Mouse (Mus musculus): ENCODE measurements around the gene Arl6ip1. TPM values are rescaled to one million over a fixed set of nuclear protein-coding genes. Genes with fewer than 3 reads are reported as not detected.
A peak's percentile ranks its signal among the peaks of the same experiment; 100 is the strongest.

Arl6ip1 gene
- polyA plus RNA-seq, 1 experiment from 2014 or later, result 363 TPM

- peaks cover 23% of the 10 kb centered on the region; the same call in 1 of the 2 replicates for H3K36me3 ChIP-seq (ENCODE audit: control insufficient read depth, insufficient read depth, low read length)
Measured at GRCm38 (mm10) chr7:118119142-118119541, 10.3 kb downstream of the Arl6ip1 start.

GRCm38 (mm10) chr7:118118426-118118825 lies 11.0 kb downstream of the Arl6ip1 start:
- Histone ChIP-seq H3K4me1 (ENCODE audit: control insufficient read depth, insufficient read depth, low read length) (peaks cover 12% of the 10 kb centered on the region), H3K9me3 (replicated peaks; ENCODE audit: control insufficient read depth, low read length) (no peaks in the 10 kb centered on the region), H3K36me3 (ENCODE audit: control insufficient read depth, insufficient read depth, low read length) (peaks cover 26% of the 10 kb centered on the region; the same call in 1 of the 2 replicates), H3K4me3 (replicated peaks; ENCODE audit: low read length) (no peak overlapping the region), H3K9ac (ENCODE audit: low read length) (no peak overlapping the region), H3K4me2 (ENCODE audit: low read depth, low read length) (no peak overlapping the region), H3K27me3 (ENCODE audit: control insufficient read depth, insufficient read depth, low read length) (no peaks in the 10 kb centered on the region), H3K27ac (ENCODE audit: low read length) (no peak overlapping the region)
- 75% methylated on average over 3 of the region's 3 CpGs for WGBS
- ATAC-seq (ENCODE audit: insufficient read depth, low FRiP score), result no peak

More at GRCm38 (mm10) chr7:118119142-118119541, 10.3 kb downstream of the Arl6ip1 start:
- Histone ChIP-seq H3K27me3 (ENCODE audit: control insufficient read depth, insufficient read depth, low read length) (no peaks in the 10 kb centered on the region), H3K4me3 (replicated peaks; ENCODE audit: low read length) (no peak overlapping the region), H3K4me2 (ENCODE audit: low read depth, low read length) (no peak overlapping the region), H3K9ac (ENCODE audit: low read length) (no peak overlapping the region), H3K27ac (ENCODE audit: low read length) (no peak overlapping the region; the same call in 1 of the 2 replicates), H3K9me3 (replicated peaks; ENCODE audit: control insufficient read depth, low read length) (no peaks in the 10 kb centered on the region), H3K4me1 (ENCODE audit: control insufficient read depth, insufficient read depth, low read length) (peaks cover 5% of the 10 kb centered on the region)
- WGBS, result 41% methylated on average over 2 of the region's 2 CpGs
- no peak for ATAC-seq (ENCODE audit: insufficient read depth, low FRiP score)

GRCm38 (mm10) chr7:118117539-118118210 lies 11.8 kb downstream of the Arl6ip1 start:
- H3K27ac ChIP-seq (ENCODE audit: low read length), result peak overlapping the region; percentile 4; the same call in 1 of the 2 replicates
- no peak overlapping the region for H3K9ac ChIP-seq (ENCODE audit: low read length)
- no peak overlapping the region for H3K4me2 ChIP-seq (ENCODE audit: low read depth, low read length)
- H3K27me3 ChIP-seq (ENCODE audit: control insufficient read depth, insufficient read depth, low read length), result no peaks in the 10 kb centered on the region
- H3K4me1 ChIP-seq (ENCODE audit: control insufficient read depth, insufficient read depth, low read length), result peaks cover 20% of the 10 kb centered on the region
- H3K4me3 ChIP-seq (replicated peaks; ENCODE audit: low read length), result no peak overlapping the region
- H3K9me3 ChIP-seq (replicated peaks; ENCODE audit: control insufficient read depth, low read length), result no peaks in the 10 kb centered on the region
- no peak for ATAC-seq (ENCODE audit: insufficient read depth, low FRiP score)
- WGBS, result 48% methylated on average over 4 of the region's 4 CpGs
- H3K36me3 ChIP-seq (ENCODE audit: control insufficient read depth, insufficient read depth, low read length), result peaks cover 29% of the 10 kb centered on the region; the same call in 1 of the 2 replicates

- no peaks in the 10 kb centered on the region for H3K9me3 ChIP-seq (replicated peaks; ENCODE audit: control insufficient read depth, low read length)
- peaks cover 27% of the 10 kb centered on the region for H3K4me1 ChIP-seq (ENCODE audit: control insufficient read depth, insufficient read depth, low read length)
- H3K4me2 ChIP-seq (ENCODE audit: low read depth, low read length), result peak overlapping the region; percentile 73
- peaks cover 26% of the 10 kb centered on the region; the same call in 1 of the 2 replicates for H3K36me3 ChIP-seq (ENCODE audit: control insufficient read depth, insufficient read depth, low read length)
- ATAC-seq (ENCODE audit: insufficient read depth, low FRiP score), result no peak
- H3K9ac ChIP-seq (ENCODE audit: low read length), result no peak overlapping the region
- no peaks in the 10 kb centered on the region for H3K27me3 ChIP-seq (ENCODE audit: control insufficient read depth, insufficient read depth, low read length)
- H3K4me3 ChIP-seq (replicated peaks; ENCODE audit: low read length), result peak overlapping the region; percentile 76
- no peak overlapping the region for H3K27ac ChIP-seq (ENCODE audit: low read length)
- 17% methylated on average over 8 of the region's 8 CpGs for WGBS
Measured at GRCm38 (mm10) chr7:118116787-118117538, 12.5 kb downstream of the Arl6ip1 start.

GRCm38 (mm10) chr7:118115877-118116568 lies 13.4 kb downstream of the Arl6ip1 start, which contains the start of gene Rps15a:
Gene Rps15a (minus strand): TSS chr7:118116188.
- peak within 1 kb of the TSS; percentile 91 for H3K4me2 ChIP-seq (ENCODE audit: low read depth, low read length)
- peaks cover 36% of the 10 kb centered on the region for H3K4me1 ChIP-seq (ENCODE audit: control insufficient read depth, insufficient read depth, low read length)
- peak; percentile 78 for ATAC-seq (ENCODE audit: insufficient read depth, low FRiP score)
- H3K9ac ChIP-seq (ENCODE audit: low read length), result peak within 1 kb of the TSS; percentile 87
- peak within 1 kb of the TSS; percentile 86 for H3K27ac ChIP-seq (ENCODE audit: low read length)
- under 1% methylated on average over 40 of the region's 40 CpGs for WGBS
- no peaks in the 10 kb centered on the region for H3K9me3 ChIP-seq (replicated peaks; ENCODE audit: control insufficient read depth, low read length)
- H3K4me3 ChIP-seq (replicated peaks; ENCODE audit: low read length), result peak within 1 kb of the TSS; percentile 76
- peaks cover 30% of the 10 kb centered on the region; the same call in 1 of the 2 replicates for H3K36me3 ChIP-seq (ENCODE audit: control insufficient read depth, insufficient read depth, low read length)
- no peaks in the 10 kb centered on the region for H3K27me3 ChIP-seq (ENCODE audit: control insufficient read depth, insufficient read depth, low read length)

GRCm38 (mm10) chr7:118115533-118115876 lies 14.0 kb downstream of the Arl6ip1 start:
- under 1% methylated on average over 20 of the region's 20 CpGs for WGBS
- Histone ChIP-seq H3K4me2 (ENCODE audit: low read depth, low read length) (peak overlapping the region; percentile 91), H3K27me3 (ENCODE audit: control insufficient read depth, insufficient read depth, low read length) (no peaks in the 10 kb centered on the region), H3K9me3 (replicated peaks; ENCODE audit: control insufficient read depth, low read length) (no peaks in the 10 kb centered on the region), H3K36me3 (ENCODE audit: control insufficient read depth, insufficient read depth, low read length) (peaks cover 30% of the 10 kb centered on the region), H3K4me3 (replicated peaks; ENCODE audit: low read length) (peak overlapping the region; percentile 76), H3K27ac (ENCODE audit: low read length) (peak overlapping the region; percentile 86), H3K9ac (ENCODE audit: low read length) (peak overlapping the region; percentile 87), H3K4me1 (ENCODE audit: control insufficient read depth, insufficient read depth, low read length) (peaks cover 41% of the 10 kb centered on the region)
- peak; percentile 38 for ATAC-seq (ENCODE audit: insufficient read depth, low FRiP score)

GRCm38 (mm10) chr7:118113541-118114297 lies 15.7 kb downstream of the Arl6ip1 start:
- peak overlapping the region; percentile 76 for H3K4me3 ChIP-seq (replicated peaks; ENCODE audit: low read length)
- no peak for ATAC-seq (ENCODE audit: insufficient read depth, low FRiP score)
- peak overlapping the region; percentile 91 for H3K4me2 ChIP-seq (ENCODE audit: low read depth, low read length)
- peaks cover 35% of the 10 kb centered on the region for H3K36me3 ChIP-seq (ENCODE audit: control insufficient read depth, insufficient read depth, low read length)
- no peak overlapping the region for H3K27ac ChIP-seq (ENCODE audit: low read length)
- H3K4me1 ChIP-seq (ENCODE audit: control insufficient read depth, insufficient read depth, low read length), result peaks cover 42% of the 10 kb centered on the region
- H3K27me3 ChIP-seq (ENCODE audit: control insufficient read depth, insufficient read depth, low read length), result no peaks in the 10 kb centered on the region
- WGBS, result 58% methylated on average over 5 of the region's 5 CpGs
- H3K9me3 ChIP-seq (replicated peaks; ENCODE audit: control insufficient read depth, low read length), result no peaks in the 10 kb centered on the region
- H3K9ac ChIP-seq (ENCODE audit: low read length), result peak overlapping the region; percentile 87; the same call in 1 of the 2 replicates

- peaks cover 42% of the 10 kb centered on the region for H3K4me1 ChIP-seq (ENCODE audit: control insufficient read depth, insufficient read depth, low read length)
- peak overlapping the region; percentile 91 for H3K4me2 ChIP-seq (ENCODE audit: low read depth, low read length)
- no peak overlapping the region for H3K4me3 ChIP-seq (replicated peaks; ENCODE audit: low read length)
- H3K36me3 ChIP-seq (ENCODE audit: control insufficient read depth, insufficient read depth, low read length), result peaks cover 55% of the 10 kb centered on the region
- no peaks in the 10 kb centered on the region for H3K27me3 ChIP-seq (ENCODE audit: control insufficient read depth, insufficient read depth, low read length)
- no peaks in the 10 kb centered on the region for H3K9me3 ChIP-seq (replicated peaks; ENCODE audit: control insufficient read depth, low read length)
- 0 out of 2 replicates have a peak overlapping the region, but pooled peaks have one; percentile 9 for H3K9ac ChIP-seq (ENCODE audit: low read length)
- no peak for ATAC-seq (ENCODE audit: insufficient read depth, low FRiP score)
- no peak overlapping the region for H3K27ac ChIP-seq (ENCODE audit: low read length)
- WGBS, result 62% methylated on average over 3 of the region's 3 CpGs
Measured at GRCm38 (mm10) chr7:118111128-118111527, 18.3 kb downstream of the Arl6ip1 start.
